Mouse (Mus musculus) spleen, adult 10 weeks (tissue): ENCODE results near the gene Gm3376. TPM values are rescaled to one million over a fixed set of nuclear protein-coding genes. Genes with fewer than 3 reads are reported as not detected.

ENCODE experiments used
- polyA plus RNA-seq: library from polyadenylated mRNA; stranded (reverse); fragments of 350-450 nt; fragmentation: Illumina TruSeq; extraction: RNeasy Lipid Tissue Mini Kit (QIAGEN cat#74804); gene quantifications from one replicate; pipeline ENCODE4 v1.2.3, GENCODE M21; 2015; ENCODE audit warnings: low replicate concordance; ENCODE audit not compliant: insufficient read depth

Gm3376 gene
- not detected for polyA plus RNA-seq

GRCm38 (mm10) chrY:3771373-3771772 lies at the start of gene Gm3376:
Gene Gm3376, plus strand, starts transcription at chrY:3771673.

